Mouse (Mus musculus) embryonic stem cell, embryonic (primary cell): ENCODE measurements around the gene Gm49322.

Source experiments
- CTCF ChIA-PET, 4 experiments: fragments of 300-600 bp in 2 of 4; fragments of 350-600 bp in 2 of 4; sonication (Branson Sonifier 250); formaldehyde crosslinking; loops; one replicate each; lab custom pipeline; 2022; ENCODE audit warnings: inconsistent platforms in 2 of 4; lab: Charles Lee
- POLR2A ChIA-PET, 4 experiments: fragments of 300-600 bp in 2 of 4; fragments of 350-600 bp in 2 of 4; sonication (Branson Sonifier 250); formaldehyde crosslinking; loops; one replicate each; lab custom pipeline; 2022; ENCODE audit warnings: antibody characterized with exemption in 4 of 4, inconsistent platforms in 1 of 4; lab: Charles Lee

The Gm49322 gene

GRCm38 (mm10) chr10:80613821-80614220 lies 8.0 kb downstream of the Gm49322 start:
- ChIA-PET CTCF (interaction anchor here in 2 of 4 experiments (0.6 to 2.0 kb wide), 8 partner anchors 9 to 286 kb away, joined by 3 to 15 read pairs (median 4); partner anchors contain the start of genes Abhd17a (in 1 of the 2), Csnk1g2 (in 1 of the 2) and Mknk2 (in 1 of the 2)), POLR2A (interaction anchor here (0.6 to 5.6 kb wide), 22 partner anchors 8 to 284 kb away, joined by 3 to 44 read pairs (median 4); partner anchors contain the start of genes Adat3 (in 2 of the 4), Csnk1g2 (in 2 of the 4), Scamp4 (in 2 of the 4) and Abhd17a (in 1 of the 4))

- CTCF ChIA-PET = interaction anchor here in 2 of 4 experiments (0.7 to 2.0 kb wide), 5 partner anchors 8 to 286 kb away, joined by 3 to 15 read pairs (median 6); partner anchors contain the start of genes Abhd17a (in 1 of the 2), Csnk1g2 (in 1 of the 2) and Mknk2 (in 1 of the 2)
- POLR2A ChIA-PET = interaction anchor here in 3 of 4 experiments (0.6 to 5.6 kb wide), 18 partner anchors 8 to 285 kb away, joined by 3 to 44 read pairs (median 4); partner anchors contain the start of genes Csnk1g2 (in 2 of the 3), Abhd17a (in 1 of the 3), Adat3 (in 1 of the 3) and Klf16 (in 1 of the 3)
Measured at GRCm38 (mm10) chr10:80614351-80614750, 8.5 kb downstream of the Gm49322 start.

- POLR2A ChIA-PET = interaction anchor here in 3 of 4 experiments (0.6 to 7.8 kb wide), 27 partner anchors 7 to 451 kb away, joined by 3 to 117 read pairs (median 5); partner anchors contain the start of genes Adat3 (in 2 of the 3), Gm49322 (in 2 of the 3), Rexo1 (in 2 of the 3) and Scamp4 (in 2 of the 3)
- CTCF ChIA-PET = interaction anchor here in 3 of 4 experiments (0.7 to 1.4 kb wide), 5 partner anchors 39 to 538 kb away, joined by 3 to 4 read pairs (median 4); no protein-coding TSS in a partner anchor
Measured at GRCm38 (mm10) chr10:80618181-80618580, 12.4 kb downstream of the Gm49322 start.

GRCm38 (mm10) chr10:80619465-80620244 lies 13.8 kb downstream of the Gm49322 start:
- ChIA-PET CTCF (interaction anchor here (0.6 to 4.0 kb wide), 19 partner anchors 9 to 696 kb away, joined by 3 to 38 read pairs (median 4); partner anchors contain the start of genes Atp8b3 (in 1 of the 4), Klf16 (in 1 of the 4), Midn (in 1 of the 4) and Rexo1 (in 1 of the 4)), POLR2A (interaction anchor here (0.6 to 10.3 kb wide), 101 partner anchors 9 to 765 kb away, joined by 3 to 157 read pairs (median 4); partner anchors contain the start of genes Adat3 (in 4 of the 4), Scamp4 (in 4 of the 4), Gm49322 (in 3 of the 4) and Mknk2 (in 3 of the 4))

GRCm38 (mm10) chr10:80620365-80620764 lies 14.5 kb downstream of the Gm49322 start:
- CTCF ChIA-PET = interaction anchor here (0.6 to 4.0 kb wide), 17 partner anchors 9 to 260 kb away, joined by 3 to 38 read pairs (median 4); partner anchors contain the start of genes Atp8b3 (in 1 of the 4), Klf16 (in 1 of the 4) and Rexo1 (in 1 of the 4)
- POLR2A ChIA-PET = interaction anchor here (0.5 to 10.3 kb wide), 97 partner anchors 9 to 711 kb away, joined by 3 to 157 read pairs (median 5); partner anchors contain the start of genes Adat3 (in 4 of the 4), Scamp4 (in 4 of the 4), Gm49322 (in 3 of the 4) and Mknk2 (in 3 of the 4)

GRCm38 (mm10) chr10:80620796-80621689 lies 15.2 kb downstream of the Gm49322 start:
- CTCF ChIA-PET = interaction anchor here (0.9 to 4.0 kb wide), 11 partner anchors 10 to 67 kb away, joined by 3 to 38 read pairs (median 6); partner anchors contain the start of genes Klf16 (in 1 of the 4) and Rexo1 (in 1 of the 4)
- POLR2A ChIA-PET = interaction anchor here (0.5 to 10.3 kb wide), 75 partner anchors 8 to 569 kb away, joined by 3 to 157 read pairs (median 7); partner anchors contain the start of genes Adat3 (in 3 of the 4), Gm49322 (in 3 of the 4), Mknk2 (in 3 of the 4) and Scamp4 (in 3 of the 4)

- POLR2A ChIA-PET = interaction anchor here (0.5 to 10.3 kb wide), 117 partner anchors 8 to 671 kb away, joined by 3 to 232 read pairs (median 6); partner anchors contain the start of genes Abhd17a (in 3 of the 4), Gadd45b (in 3 of the 4), Klf16 (in 3 of the 4) and Mknk2 (in 3 of the 4)
- CTCF ChIA-PET = interaction anchor here (0.6 to 4.0 kb wide), 19 partner anchors 8 to 517 kb away, joined by 3 to 38 read pairs (median 6); partner anchors contain the start of genes Abhd17a (in 1 of the 4), Adat3 (in 1 of the 4), Atp8b3 (in 1 of the 4) and Rexo1 (in 1 of the 4)
Measured at GRCm38 (mm10) chr10:80621690-80621939, 15.8 kb downstream of the Gm49322 start.

GRCm38 (mm10) chr10:80621940-80622660 lies 16.3 kb downstream of the Gm49322 start:
- CTCF ChIA-PET = interaction anchor here (0.5 to 4.0 kb wide), 36 partner anchors 8 to 671 kb away, joined by 3 to 38 read pairs (median 4); partner anchors contain the start of genes Atp8b3 (in 2 of the 4), Rexo1 (in 2 of the 4), Abhd17a (in 1 of the 4) and Adat3 (in 1 of the 4)

GRCm38 (mm10) chr10:80622661-80623456 lies 17.0 kb downstream of the Gm49322 start, which contains the start of gene Csnk1g2:
TSS of gene Csnk1g2 (plus strand) at chr10:80622838.
- CTCF ChIA-PET = interaction anchor here (0.5 to 4.0 kb wide), 38 partner anchors 9 to 670 kb away, joined by 3 to 38 read pairs (median 4); partner anchors contain the start of genes Atp8b3 (in 2 of the 4), Rexo1 (in 2 of the 4), Abhd17a (in 1 of the 4) and Adat3 (in 1 of the 4)
- POLR2A ChIA-PET = interaction anchor here (0.5 to 10.3 kb wide), 160 partner anchors 9 to 999 kb away, joined by 3 to 232 read pairs (median 5); partner anchors contain the start of genes Abhd17a (in 3 of the 4), Gadd45b (in 3 of the 4), Klf16 (in 3 of the 4) and Mknk2 (in 3 of the 4)

More at GRCm38 (mm10) chr10:80621940-80622660, 16.3 kb downstream of the Gm49322 start:
- POLR2A ChIA-PET = interaction anchor here (0.5 to 10.3 kb wide), 159 partner anchors 8 to 999 kb away, joined by 3 to 232 read pairs (median 5); partner anchors contain the start of genes Abhd17a (in 3 of the 4), Gadd45b (in 3 of the 4), Klf16 (in 3 of the 4) and Mknk2 (in 3 of the 4)

GRCm38 (mm10) chr10:80623457-80624191 lies 17.8 kb downstream of the Gm49322 start:
- POLR2A ChIA-PET = interaction anchor here (0.6 to 10.3 kb wide), 34 partner anchors 8 to 483 kb away, joined by 3 to 232 read pairs (median 10); partner anchors contain the start of genes Abhd17a (in 2 of the 4), Atp8b3 (in 2 of the 4), Klf16 (in 2 of the 4) and Mknk2 (in 2 of the 4)

GRCm38 (mm10) chr10:80625764-80626163 lies 19.9 kb downstream of the Gm49322 start:
- CTCF ChIA-PET = interaction anchor here in 1 of 4 experiments (1.1 to 1.5 kb wide), 2 partner anchors 13 to 62 kb away, joined by 3 read pairs; no protein-coding TSS in a partner anchor
- POLR2A ChIA-PET = interaction anchor here in 2 of 4 experiments (0.6 to 10.3 kb wide), 11 partner anchors 11 to 56 kb away, joined by 3 to 232 read pairs (median 4); partner anchors contain the start of genes Mknk2 (in 2 of the 2), Adat3 (in 1 of the 2) and Scamp4 (in 1 of the 2)

More at GRCm38 (mm10) chr10:80623457-80624191, 17.8 kb downstream of the Gm49322 start:
- CTCF ChIA-PET = interaction anchor here in 2 of 4 experiments (0.8 to 1.5 kb wide), 4 partner anchors 12 to 45 kb away, joined by 3 to 4 read pairs (median 3); no protein-coding TSS in a partner anchor

GRCm38 (mm10) chr10:80627685-80628084 lies 21.9 kb downstream of the Gm49322 start:
- ChIA-PET CTCF (interaction anchor here in 3 of 4 experiments (0.7 to 1.3 kb wide), 4 partner anchors 10 to 49 kb away, joined by 3 read pairs; no protein-coding TSS in a partner anchor), POLR2A (interaction anchor here in 2 of 4 experiments (0.9 to 10.3 kb wide), 9 partner anchors 9 to 58 kb away, joined by 3 to 121 read pairs (median 4); partner anchors contain the start of gene Abhd17a (in 1 of the 2))

GRCm38 (mm10) chr10:80628925-80629324 lies 23.1 kb downstream of the Gm49322 start:
- POLR2A ChIA-PET = interaction anchor here in 2 of 4 experiments (0.8 to 10.3 kb wide), 5 partner anchors 8 to 48 kb away, joined by 3 to 121 read pairs (median 4); no protein-coding TSS in a partner anchor
- CTCF ChIA-PET = no interaction called here
